ENCODE assay signal across 11 mouse cellular contexts in the genomic region with DNA sequence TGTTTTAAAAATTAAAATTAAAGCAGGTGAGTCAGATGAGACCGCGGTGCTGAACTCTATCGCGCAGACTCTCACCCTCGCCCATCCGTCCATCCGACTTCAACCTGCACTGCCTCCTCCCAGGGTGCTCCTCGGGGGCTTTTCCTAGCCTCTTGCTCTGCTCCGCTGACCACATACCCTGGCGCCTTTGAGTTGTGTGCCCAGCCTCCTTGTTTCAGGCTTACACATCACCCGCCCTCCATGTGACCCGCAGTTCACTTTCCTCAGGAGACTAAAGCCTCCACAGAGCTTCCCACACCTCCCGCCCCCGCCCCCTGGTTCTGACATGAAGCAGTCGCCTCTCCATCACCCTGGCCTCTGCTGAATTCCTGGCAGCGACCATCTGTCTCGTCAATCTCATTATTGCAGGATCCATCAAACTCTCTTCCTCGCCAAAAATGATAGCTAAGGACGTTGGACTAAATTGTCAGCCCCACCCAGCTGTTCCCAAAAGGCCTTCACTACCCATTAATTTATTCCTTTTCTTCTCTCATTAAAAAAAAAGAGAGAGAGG.
DNase-seq lines count a peak whose midpoint lies in the region; ATAC-seq lines count a peak whose summit lies in the region.
"Had no signal": no experiment of that assay in that cellular context is flagged by ENCODE, and none has a peak within 500 bp of the region (broad histone marks: within the 10 kb centered on the region; RNA-seq: fewer than 3 reads in every experiment).

No protein-coding gene starts in this region.

- peaks cover 12% of the 10 kb centered on the region for H3K4me1 ChIP-seq in kidney, embryonic 15.5 days
- H3K4me1 ChIP-seq in embryonic facial prominence, embryonic 15.5 days, result peaks cover 16% of the 10 kb centered on the region
- peaks cover 32% of the 10 kb centered on the region for H3K4me1 ChIP-seq in limb, embryonic 10.5 days
- H3K4me1 ChIP-seq in neural tube, embryonic 15.5 days, result peaks cover 37% of the 10 kb centered on the region

- no peak overlapping the region for H3K27ac ChIP-seq in kidney, embryonic 15.5 days
- H3K27ac ChIP-seq in embryonic facial prominence, embryonic 15.5 days (replicated peaks), result no peak overlapping the region
- no peak overlapping the region for H3K27ac ChIP-seq in limb, embryonic 10.5 days
- H3K27ac ChIP-seq in neural tube, embryonic 15.5 days (replicated peaks), result peak overlapping the region; percentile 42
- H3K27ac ChIP-seq: liver, embryonic 14.5 days had no signal

- H3K27me3 ChIP-seq in kidney, embryonic 15.5 days, result no peaks in the 10 kb centered on the region
- H3K27me3 ChIP-seq in embryonic facial prominence, embryonic 15.5 days, result 0 out of 2 replicates have a peak, but pooled peaks cover 6% of the 10 kb centered on the region
- H3K27me3 ChIP-seq in limb, embryonic 10.5 days (ENCODE audit: low read depth, poor library complexity, severe bottlenecking), result peaks cover 13% of the 10 kb centered on the region; the same call in 1 of the 2 replicates
- H3K27me3 ChIP-seq in neural tube, embryonic 15.5 days (replicated peaks), result no peaks in the 10 kb centered on the region

- H3K36me3 ChIP-seq in kidney, embryonic 15.5 days, result no peaks in the 10 kb centered on the region
- H3K36me3 ChIP-seq in embryonic facial prominence, embryonic 15.5 days, result no peaks in the 10 kb centered on the region
- no peaks in the 10 kb centered on the region for H3K36me3 ChIP-seq in limb, embryonic 10.5 days
- H3K36me3 ChIP-seq in neural tube, embryonic 15.5 days, result no peaks in the 10 kb centered on the region

- 0 out of 2 replicates have a peak, but pooled peaks have one; percentile 25 for ATAC-seq in kidney, embryonic 15.5 days (replicated peaks; ENCODE audit: low FRiP score)
- ATAC-seq in embryonic facial prominence, embryonic 15.5 days (ENCODE audit: insufficient number of reproducible peaks, low FRiP score, low TSS enrichment, low read depth), result peak; percentile 36; the same call in 1 of the 2 replicates
- ATAC-seq in neural tube, embryonic 15.5 days (ENCODE audit: low FRiP score), result no peak

- 17% methylated on average over 19 of the region's 19 CpGs for WGBS in kidney, embryonic 15.5 days
- WGBS in embryonic facial prominence, embryonic 15.5 days, result 31% methylated on average over 19 of the region's 19 CpGs
- 21% methylated on average over 19 of the region's 19 CpGs for WGBS in limb, embryonic 10.5 days
- WGBS in neural tube, embryonic 15.5 days, result 24% methylated on average over 19 of the region's 19 CpGs

- DNase-seq in kidney, adult 8-10 months, result no peak
- DNase-seq in limb, embryonic 10.5 days (ENCODE audit: low spot score), result no peak
- DNase-seq in layer of hippocampus, postnatal 10 days (ENCODE audit: low spot score in 2 of 2), result no peak
- no peak for DNase-seq in ovary, postnatal 10 days (ENCODE audit: low spot score)
- DNase-seq: cerebellum, adult 2 months; layer of hippocampus, adult 9-11 months; thymus, adult 18-20 months had no signal

- no peaks in the 10 kb centered on the region for H3K9me3 ChIP-seq in kidney, embryonic 15.5 days (replicated peaks)
- no peaks in the 10 kb centered on the region for H3K9me3 ChIP-seq in embryonic facial prominence, embryonic 15.5 days (replicated peaks)
- H3K9me3 ChIP-seq in limb, embryonic 10.5 days (replicated peaks), result no peaks in the 10 kb centered on the region
- no peaks in the 10 kb centered on the region for H3K9me3 ChIP-seq in neural tube, embryonic 15.5 days (replicated peaks)

- H3K4me2 ChIP-seq in kidney, embryonic 15.5 days, result peak overlapping the region; percentile 49
- H3K4me2 ChIP-seq in embryonic facial prominence, embryonic 15.5 days (replicated peaks), result no peak overlapping the region
- peak overlapping the region; percentile 25 for H3K4me2 ChIP-seq in neural tube, embryonic 15.5 days

- no peak overlapping the region for H3K9ac ChIP-seq in kidney, embryonic 15.5 days
- H3K9ac ChIP-seq in embryonic facial prominence, embryonic 15.5 days, result no peak overlapping the region
- no peak overlapping the region for H3K9ac ChIP-seq in neural tube, embryonic 15.5 days (replicated peaks)
- H3K9ac ChIP-seq: liver, embryonic 14.5 days had no signal

- peak overlapping the region; percentile 6; the same call in 1 of the 2 replicates for H3K4me3 ChIP-seq in kidney, embryonic 15.5 days (replicated peaks)
- no peak overlapping the region for H3K4me3 ChIP-seq in embryonic facial prominence, embryonic 15.5 days (replicated peaks)
- H3K4me3 ChIP-seq in limb, embryonic 10.5 days, result 0 out of 2 replicates have a peak overlapping the region, but pooled peaks have one; percentile 14
- H3K4me3 ChIP-seq in neural tube, embryonic 15.5 days (replicated peaks), result no peak overlapping the region

Comparison
In these comparisons a context has a peak if more than half of its experiments do, and no peak if none do; other contexts are left out.
1. H3K4me3 ChIP-seq: peak in kidney, embryonic 15.5 days (single experiment) and limb, embryonic 10.5 days (single experiment); none in embryonic facial prominence, embryonic 15.5 days (single experiment) and neural tube, embryonic 15.5 days (single experiment).